Mouse (Mus musculus) Patski (cell line): ENCODE data around the gene Slc22a6. TPM values are rescaled to one million over a fixed set of nuclear protein-coding genes. Genes with fewer than 3 reads are reported as not detected.

Experiments
- ATAC-seq: fragments of 100-300 bp; one replicate; pipeline ENCODE4 v1.8.0; 2021
- CTCF ChIA-PET: fragments of 350-600 bp; sonication (Branson Sonifier 250); formaldehyde crosslinking; loops from one replicate; lab custom pipeline; 2022; ENCODE audit warnings: inconsistent platforms; lab: Charles Lee
- POLR2A ChIA-PET: fragments of 350-600 bp; sonication (Branson Sonifier 250); formaldehyde crosslinking; loops from one replicate; lab custom pipeline; 2022; ENCODE audit warnings: antibody characterized with exemption, inconsistent platforms; lab: Charles Lee
- DNase-seq: peaks from one replicate; pipeline ENCODE4 v3.0.0-alpha.2; 2011; ENCODE audit warnings: low read depth, low spot score
- H3K27me3 ChIP-seq: fragments of 371-371 bp; one replicate; pipeline ENCODE4 v1.5.1; 2021
- CTCF ChIP-seq: fragments of 100-300 bp; IDR thresholded peaks from one replicate; pipeline ENCODE4 v1.5.1; 2021
- in situ Hi-C: fragments of 300-500 bp; cut with MboI; formaldehyde crosslinking; loops from 3 replicates; pipeline ENCODE4 v1.11.1; 2018; ENCODE audit warnings: low pct_unique_long_range_greater_than_20kb, mixed read lengths
- polyA plus RNA-seq: library from polyadenylated mRNA; unstranded; gene quantifications from one replicate; pipeline ENCODE4 v1.2.3, GENCODE M21; 2021

Gene Slc22a6
- polyA plus RNA-seq, 1 experiment from 2014 or later, result not detected

DNA sequence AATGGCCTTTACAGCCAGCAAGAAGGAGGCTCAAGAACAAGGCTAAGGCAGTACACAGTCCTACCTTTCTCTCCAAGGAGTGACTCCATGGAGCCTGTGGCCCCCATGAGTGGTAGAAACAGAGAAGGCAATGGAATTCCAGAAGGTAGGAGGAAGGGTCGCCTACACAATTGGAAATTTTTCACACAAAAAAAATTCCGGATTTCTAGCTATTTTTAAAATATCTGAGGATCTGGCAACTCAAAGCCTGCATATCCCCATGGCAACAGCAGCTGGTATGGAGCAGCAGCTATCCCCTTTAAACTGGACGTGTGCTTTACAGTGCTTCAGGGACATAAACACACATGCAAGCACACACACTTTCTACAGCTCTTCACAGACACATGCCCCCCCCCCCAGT is 31.5 kb upstream of the Slc22a6 start:
- DNase-seq (no peak), ATAC-seq (no peak)
- TF ChIP-seq CTCF, result no peak
- peaks cover 21% of the 10 kb centered on the region for H3K27me3 ChIP-seq
- in situ Hi-C loops, result no loop called here
- CTCF ChIA-PET, result interaction anchor here (1.1 to 3.1 kb wide), 2 partner anchors 95 to 97 kb away, joined by 3 to 6 read pairs; no protein-coding TSS in a partner anchor
- POLR2A ChIA-PET, result no interaction called here

- ChIA-PET CTCF (interaction anchor here (3.1 kb wide), 1 partner anchor 96 kb away, joined by 6 read pairs; no protein-coding TSS in a partner anchor), POLR2A (no interaction called here)
- no peak for TF ChIP-seq CTCF
- in situ Hi-C loops, result no loop called here
- H3K27me3 ChIP-seq, result peaks cover 21% of the 10 kb centered on the region
- ATAC-seq, result no peak
- DNase-seq, result no peak
Measured at GRCm38 (mm10) chr19:8587315-8587714, 30.5 kb upstream of the Slc22a6 start.

- no peak for TF ChIP-seq CTCF
- DNase-seq (no peak), ATAC-seq (no peak)
- ChIA-PET CTCF (interaction anchor here (1.6 kb wide), 1 partner anchor 23 kb away, joined by 4 read pairs; no protein-coding TSS in a partner anchor), POLR2A (no interaction called here)
- H3K27me3 ChIP-seq, result peaks cover 11% of the 10 kb centered on the region
- in situ Hi-C loops, result no loop called here
Measured at GRCm38 (mm10) chr19:8590954-8591353, 26.9 kb upstream of the Slc22a6 start, which contains the start of gene Slc22a8. TSS of gene Slc22a8 (plus strand) at chr19:8591254.

DNA sequence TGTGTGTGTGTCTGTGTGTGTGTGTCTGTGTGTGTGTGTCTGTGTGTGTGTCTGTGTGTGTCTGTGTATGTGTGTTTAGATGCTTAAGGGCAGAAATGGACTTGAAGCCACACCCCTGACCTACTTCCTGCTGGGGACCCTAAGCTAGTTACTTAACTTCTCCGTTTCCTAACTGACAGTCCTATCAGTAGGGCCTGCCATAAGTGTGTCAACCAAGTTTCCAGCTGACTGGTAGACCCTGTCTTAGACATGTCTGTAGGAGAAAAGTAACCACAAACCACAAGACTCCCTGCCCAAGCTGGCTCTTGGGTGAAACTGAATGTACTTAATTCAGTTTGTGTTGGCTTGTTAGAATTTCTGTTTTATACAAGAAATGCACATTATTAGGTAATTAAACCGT is 25.7 kb upstream of the Slc22a6 start:
- H3K27me3 ChIP-seq, result peaks cover 11% of the 10 kb centered on the region
- ATAC-seq, result peak; percentile 48
- CTCF ChIA-PET, result no interaction called here
- TF ChIP-seq CTCF, result no peak
- no peak for DNase-seq
- POLR2A ChIA-PET, result no interaction called here
- in situ Hi-C loops, result no loop called here

DNA sequence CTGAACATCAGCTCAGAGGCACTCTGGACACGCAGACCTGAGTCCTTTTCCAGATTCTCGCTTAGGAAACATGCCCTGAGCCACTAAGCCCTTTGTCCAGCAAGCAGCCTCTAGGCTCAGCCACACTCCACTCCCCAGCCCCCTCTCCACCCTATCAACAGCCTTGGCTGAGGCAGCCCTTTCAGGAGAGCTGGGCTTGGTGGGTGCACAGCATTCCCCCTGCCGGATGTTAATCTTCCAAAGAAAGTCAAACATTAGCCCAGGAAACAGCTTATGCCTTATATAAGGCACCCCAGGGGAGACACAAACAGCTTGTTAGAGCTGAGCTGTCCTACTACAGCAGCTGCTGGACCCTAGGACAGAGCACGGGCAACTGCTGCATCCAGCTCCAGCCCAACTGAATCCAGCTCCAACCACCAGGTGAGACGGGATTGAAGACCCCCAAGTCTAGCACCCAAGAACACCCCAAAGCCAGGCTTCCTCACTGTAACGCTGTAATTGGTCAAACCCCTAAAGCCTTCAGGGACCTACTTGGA is 24.9 kb upstream of the Slc22a6 start:
- CTCF ChIA-PET, result no interaction called here
- ATAC-seq, result peak; percentile 19
- H3K27me3 ChIP-seq, result peaks cover 11% of the 10 kb centered on the region
- in situ Hi-C loops, result no loop called here
- TF ChIP-seq CTCF, result no peak
- POLR2A ChIA-PET, result no interaction called here
- no peak for DNase-seq

DNA sequence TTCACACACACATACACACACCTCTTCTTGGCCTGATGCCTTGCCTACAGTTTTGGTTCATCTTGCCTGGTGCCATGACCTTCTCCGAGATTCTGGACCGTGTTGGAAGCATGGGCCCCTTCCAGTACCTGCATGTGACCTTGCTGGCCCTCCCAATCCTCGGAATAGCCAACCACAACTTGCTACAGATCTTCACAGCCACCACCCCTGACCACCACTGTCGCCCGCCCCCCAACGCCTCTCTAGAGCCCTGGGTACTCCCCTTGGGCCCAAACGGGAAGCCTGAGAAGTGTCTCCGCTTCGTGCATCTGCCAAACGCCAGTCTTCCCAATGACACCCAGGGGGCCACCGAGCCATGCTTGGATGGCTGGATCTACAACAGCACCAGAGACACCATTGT is 24.0 kb upstream of the Slc22a6 start:
- DNase-seq, result no peak
- CTCF ChIA-PET, result no interaction called here
- H3K27me3 ChIP-seq, result peaks cover 11% of the 10 kb centered on the region
- POLR2A ChIA-PET, result no interaction called here
- TF ChIP-seq CTCF, result no peak
- ATAC-seq, result no peak
- in situ Hi-C loops, result no loop called here

GRCm38 (mm10) chr19:8594518-8594917 is 23.3 kb upstream of the Slc22a6 start:
- POLR2A ChIA-PET, result interaction anchor here (0.7 kb wide), 1 partner anchor 1443 kb away, joined by 3 read pairs; no protein-coding TSS in a partner anchor
- ATAC-seq (no peak), DNase-seq (no peak)
- in situ Hi-C loops, result no loop called here
- CTCF ChIA-PET, result interaction anchor here (0.7 kb wide), 1 partner anchor 16 kb away, joined by 3 read pairs; no protein-coding TSS in a partner anchor
- no peak for TF ChIP-seq CTCF
- H3K27me3 ChIP-seq, result peaks cover 11% of the 10 kb centered on the region

DNA sequence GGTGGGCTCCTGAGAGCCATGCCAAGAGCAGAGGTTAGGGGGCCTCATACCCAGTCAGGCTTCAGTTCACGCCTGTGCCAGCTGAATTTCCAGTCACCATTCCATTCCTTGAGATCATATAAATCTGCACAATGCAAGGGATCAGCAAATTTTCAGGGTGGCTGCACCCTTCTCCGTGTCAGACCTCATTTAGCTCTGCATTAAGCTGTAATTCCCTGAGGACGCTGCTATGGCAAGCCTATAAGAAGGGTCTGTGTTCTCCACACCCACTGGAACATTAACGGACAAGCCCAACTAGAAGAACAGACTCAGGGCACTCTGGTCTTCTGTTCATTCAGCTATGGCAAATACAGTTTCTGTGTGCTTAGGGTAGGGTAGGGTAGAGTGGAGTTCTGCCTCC is 20.6 kb upstream of the Slc22a6 start:
- no peak for ATAC-seq

GRCm38 (mm10) chr19:8599229-8599628 is 18.6 kb upstream of the Slc22a6 start:
- peaks cover 41% of the 10 kb centered on the region for H3K27me3 ChIP-seq
- ChIA-PET CTCF (interaction anchor here (1.2 kb wide), 1 partner anchor 30 kb away, joined by 3 read pairs; no protein-coding TSS in a partner anchor), POLR2A (no interaction called here)
- in situ Hi-C loops, result no loop called here
- no peak for TF ChIP-seq CTCF
- no peak for DNase-seq
- ATAC-seq, result no peak

More for the DNA sequence above, 20.6 kb upstream of the Slc22a6 start:
- in situ Hi-C loops, result no loop called here
- TF ChIP-seq CTCF, result no peak
- H3K27me3 ChIP-seq, result peaks cover 26% of the 10 kb centered on the region
- no peak for DNase-seq
- ChIA-PET CTCF (no interaction called here), POLR2A (no interaction called here)

DNA sequence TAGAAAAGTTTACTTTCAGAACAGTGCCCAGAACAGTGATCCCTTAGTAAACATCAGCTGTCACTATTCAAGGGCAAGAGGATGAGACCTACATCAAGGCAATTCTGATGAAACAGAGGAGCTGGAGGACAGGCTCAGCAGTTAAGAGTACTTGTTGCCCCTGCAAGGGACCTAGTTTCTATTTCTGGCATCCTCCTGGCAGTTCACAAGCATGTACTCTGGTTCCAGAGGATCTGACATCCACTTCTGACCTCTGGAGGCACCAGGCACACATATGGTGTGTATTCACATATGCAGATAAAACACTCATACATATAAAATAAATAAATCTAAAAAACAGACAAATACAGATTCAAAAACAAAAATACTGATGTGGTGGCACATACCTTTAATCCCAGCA is 15.9 kb upstream of the Slc22a6 start:
- TF ChIP-seq CTCF, result no peak
- POLR2A ChIA-PET, result no interaction called here
- H3K27me3 ChIP-seq, result peaks cover 33% of the 10 kb centered on the region
- CTCF ChIA-PET, result no interaction called here
- no peak for ATAC-seq
- in situ Hi-C loops, result no loop called here
- no peak for DNase-seq

DNA sequence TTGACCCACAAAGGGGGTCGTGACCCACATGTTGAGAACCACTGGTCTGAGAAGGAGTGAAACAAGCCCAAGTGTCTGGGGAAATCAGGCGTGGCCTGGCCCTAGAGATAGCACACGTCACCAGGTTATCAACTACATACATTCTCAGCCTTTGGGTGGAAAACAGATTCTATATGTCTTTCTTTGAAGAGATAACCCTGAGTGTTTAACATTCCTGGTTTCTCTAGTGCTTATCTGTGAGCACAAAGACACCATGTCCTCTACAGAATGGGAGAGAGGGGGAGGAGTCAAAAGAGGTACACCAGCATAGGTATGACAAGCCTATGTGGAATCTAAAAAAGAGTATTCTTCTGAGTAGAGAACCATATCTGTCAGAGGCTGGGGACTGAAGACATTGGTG is 14.9 kb upstream of the Slc22a6 start:
- TF ChIP-seq CTCF, result no peak
- CTCF ChIA-PET, result no interaction called here
- ATAC-seq (no peak), DNase-seq (no peak)
- POLR2A ChIA-PET, result no interaction called here
- peaks cover 41% of the 10 kb centered on the region for H3K27me3 ChIP-seq
- in situ Hi-C loops, result no loop called here
